Mouse (Mus musculus): Measurements from ENCODE around the gene Bet1l. TPM values are rescaled to one million over a fixed set of nuclear protein-coding genes. Genes with fewer than 3 reads are reported as not detected.

The Bet1l gene
- polyA plus RNA-seq, 1 experiment from 2014 or later, result 42.4 TPM

GRCm38 (mm10) chr7:140836243-140837115 is 20.9 kb downstream of the Bet1l start:
- no peak overlapping the region for H3K27ac ChIP-seq (ENCODE audit: low read depth, low read length)
- ATAC-seq, result no peak
- WGBS, result 84% methylated on average over 9 of the region's 9 CpGs
- 0 out of 2 replicates have a peak, but pooled peaks cover 3% of the 10 kb centered on the region for H3K4me1 ChIP-seq (replicated peaks; ENCODE audit: control insufficient read depth, insufficient read depth, low read length)
- H3K9ac ChIP-seq (ENCODE audit: low read depth, low read length), result no peak overlapping the region
- no peaks in the 10 kb centered on the region for H3K36me3 ChIP-seq (ENCODE audit: control insufficient read depth, insufficient read depth)
- no peak overlapping the region for H3K4me3 ChIP-seq (ENCODE audit: low read depth, low read length)
- H3K4me2 ChIP-seq (replicated peaks; ENCODE audit: low read depth), result no peak overlapping the region
- H3K27me3 ChIP-seq (replicated peaks; ENCODE audit: control insufficient read depth, insufficient read depth, low read length), result no peaks in the 10 kb centered on the region
- H3K9me3 ChIP-seq (ENCODE audit: control insufficient read depth), result no peaks in the 10 kb centered on the region
- no peak for TF ChIP-seq CTCF (IDR thresholded peaks at IDR 0.05; ENCODE audit: low read depth)

GRCm38 (mm10) chr7:140835758-140836087 is 21.7 kb downstream of the Bet1l start:
- 0 out of 2 replicates have a peak, but pooled peaks have one; percentile 14 for TF ChIP-seq CTCF (IDR thresholded peaks at IDR 0.05; ENCODE audit: low read depth)
- H3K27ac ChIP-seq (ENCODE audit: low read depth, low read length), result no peak overlapping the region
- H3K4me2 ChIP-seq (replicated peaks; ENCODE audit: low read depth), result peak overlapping the region; percentile 51
- no peaks in the 10 kb centered on the region for H3K9me3 ChIP-seq (ENCODE audit: control insufficient read depth)
- no peak overlapping the region for H3K9ac ChIP-seq (ENCODE audit: low read depth, low read length)
- no peak overlapping the region for H3K4me3 ChIP-seq (ENCODE audit: low read depth, low read length)
- H3K4me1 ChIP-seq (replicated peaks; ENCODE audit: control insufficient read depth, insufficient read depth, low read length), result 0 out of 2 replicates have a peak, but pooled peaks cover 3% of the 10 kb centered on the region
- no peaks in the 10 kb centered on the region for H3K27me3 ChIP-seq (replicated peaks; ENCODE audit: control insufficient read depth, insufficient read depth, low read length)
- no peaks in the 10 kb centered on the region for H3K36me3 ChIP-seq (ENCODE audit: control insufficient read depth, insufficient read depth)
- peak; percentile 34 for ATAC-seq
- 37% methylated on average over 2 of the region's 2 CpGs for WGBS

GRCm38 (mm10) chr7:140834968-140835757 is 22.2 kb downstream of the Bet1l start, which contains the start of gene Urah:
Urah (plus strand) TSS chr7:140835018.
- no peak for TF ChIP-seq CTCF (IDR thresholded peaks at IDR 0.05; ENCODE audit: low read depth)
- Histone ChIP-seq H3K4me2 (replicated peaks; ENCODE audit: low read depth) (peak within 1 kb of the TSS; percentile 51), H3K27ac (ENCODE audit: low read depth, low read length) (peak within 1 kb of the TSS; percentile 41; the same call in 1 of the 2 replicates), H3K4me1 (replicated peaks; ENCODE audit: control insufficient read depth, insufficient read depth, low read length) (0 out of 2 replicates have a peak, but pooled peaks cover 3% of the 10 kb centered on the region), H3K36me3 (ENCODE audit: control insufficient read depth, insufficient read depth) (no peaks in the 10 kb centered on the region), H3K9ac (ENCODE audit: low read depth, low read length) (no peak within 1 kb of the TSS), H3K9me3 (ENCODE audit: control insufficient read depth) (no peaks in the 10 kb centered on the region), H3K4me3 (ENCODE audit: low read depth, low read length) (peak within 1 kb of the TSS; percentile 13; the same call in 1 of the 2 replicates), H3K27me3 (replicated peaks; ENCODE audit: control insufficient read depth, insufficient read depth, low read length) (no peaks in the 10 kb centered on the region)
- peak; percentile 81 for ATAC-seq
- WGBS, result 28% methylated on average over 20 of the region's 20 CpGs

GRCm38 (mm10) chr7:140833341-140833740 is 24.0 kb downstream of the Bet1l start:
- no peak for TF ChIP-seq CTCF (IDR thresholded peaks at IDR 0.05; ENCODE audit: low read depth)
- WGBS, result 83% methylated on average over 4 of the region's 4 CpGs

GRCm38 (mm10) chr7:140831447-140831846 is 25.9 kb downstream of the Bet1l start:
- WGBS, result 40% methylated on average over 6 of the region's 6 CpGs

More at GRCm38 (mm10) chr7:140833341-140833740, 24.0 kb downstream of the Bet1l start:
- ATAC-seq, result no peak
- Histone ChIP-seq H3K9ac (ENCODE audit: low read depth, low read length) (no peak overlapping the region), H3K27me3 (replicated peaks; ENCODE audit: control insufficient read depth, insufficient read depth, low read length) (no peaks in the 10 kb centered on the region), H3K4me2 (replicated peaks; ENCODE audit: low read depth) (no peak overlapping the region), H3K4me1 (replicated peaks; ENCODE audit: control insufficient read depth, insufficient read depth, low read length) (0 out of 2 replicates have a peak, but pooled peaks cover 3% of the 10 kb centered on the region), H3K36me3 (ENCODE audit: control insufficient read depth, insufficient read depth) (no peaks in the 10 kb centered on the region), H3K9me3 (ENCODE audit: control insufficient read depth) (no peaks in the 10 kb centered on the region), H3K27ac (ENCODE audit: low read depth, low read length) (no peak overlapping the region), H3K4me3 (ENCODE audit: low read depth, low read length) (no peak overlapping the region)

More at GRCm38 (mm10) chr7:140831447-140831846, 25.9 kb downstream of the Bet1l start:
- no peak overlapping the region for H3K27ac ChIP-seq (ENCODE audit: low read depth, low read length)
- H3K36me3 ChIP-seq (ENCODE audit: control insufficient read depth, insufficient read depth), result no peaks in the 10 kb centered on the region
- H3K9ac ChIP-seq (ENCODE audit: low read depth, low read length), result no peak overlapping the region
- no peak for TF ChIP-seq CTCF (IDR thresholded peaks at IDR 0.05; ENCODE audit: low read depth)
- H3K27me3 ChIP-seq (replicated peaks; ENCODE audit: control insufficient read depth, insufficient read depth, low read length), result no peaks in the 10 kb centered on the region
- no peak overlapping the region for H3K4me3 ChIP-seq (ENCODE audit: low read depth, low read length)
- no peaks in the 10 kb centered on the region for H3K9me3 ChIP-seq (ENCODE audit: control insufficient read depth)
- no peak for ATAC-seq
- no peak overlapping the region for H3K4me2 ChIP-seq (replicated peaks; ENCODE audit: low read depth)
- 0 out of 2 replicates have a peak, but pooled peaks cover 3% of the 10 kb centered on the region for H3K4me1 ChIP-seq (replicated peaks; ENCODE audit: control insufficient read depth, insufficient read depth, low read length)

Data from intestine, postnatal 0 days (tissue).